Mouse (Mus musculus): ENCODE data around the gene Tfr2. TPM values are rescaled to one million over a fixed set of nuclear protein-coding genes. Genes with fewer than 3 reads are reported as not detected.

The Tfr2 gene
- polyA plus RNA-seq, 1 experiment, result 0.69 TPM

DNA sequence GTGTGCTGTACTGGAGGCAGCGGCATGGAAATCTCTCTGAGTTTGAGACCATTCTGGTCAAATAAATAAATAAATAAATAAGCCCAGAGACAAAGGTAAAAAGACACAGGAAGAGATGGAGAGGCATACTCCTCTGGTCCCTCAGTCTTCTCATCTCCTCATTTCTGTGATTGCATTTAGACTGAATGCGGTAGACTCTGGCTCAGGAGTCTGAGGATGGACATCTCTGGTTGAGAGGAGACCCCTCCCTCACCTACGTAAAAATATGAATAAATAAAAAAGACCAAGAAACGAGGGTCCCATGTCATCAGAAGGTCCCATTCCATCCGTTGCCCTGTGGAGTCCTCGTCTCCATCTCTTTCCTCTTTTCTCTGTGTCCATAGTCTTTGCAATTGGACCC lies 16.6 kb upstream of the Tfr2 start:
- H3K4me1 ChIP-seq (ENCODE audit: control insufficient read depth, insufficient read depth, low read length), result no peaks in the 10 kb centered on the region
- WGBS, result 22% methylated on average over 6 of the region's 6 CpGs
- DNase-seq, result no peak
- no peak overlapping the region for H3K4me3 ChIP-seq (replicated peaks; ENCODE audit: extremely low read depth, low read depth, low read length)
- no peak for TF ChIP-seq POLR2A (IDR thresholded peaks at IDR 0.05; ENCODE audit: borderline replicate concordance, extremely low read depth, low read depth, low read length)
- TF ChIP-seq CTCF (IDR thresholded peaks at IDR 0.05; ENCODE audit: insufficient read depth, low read length), result no peak

DNA sequence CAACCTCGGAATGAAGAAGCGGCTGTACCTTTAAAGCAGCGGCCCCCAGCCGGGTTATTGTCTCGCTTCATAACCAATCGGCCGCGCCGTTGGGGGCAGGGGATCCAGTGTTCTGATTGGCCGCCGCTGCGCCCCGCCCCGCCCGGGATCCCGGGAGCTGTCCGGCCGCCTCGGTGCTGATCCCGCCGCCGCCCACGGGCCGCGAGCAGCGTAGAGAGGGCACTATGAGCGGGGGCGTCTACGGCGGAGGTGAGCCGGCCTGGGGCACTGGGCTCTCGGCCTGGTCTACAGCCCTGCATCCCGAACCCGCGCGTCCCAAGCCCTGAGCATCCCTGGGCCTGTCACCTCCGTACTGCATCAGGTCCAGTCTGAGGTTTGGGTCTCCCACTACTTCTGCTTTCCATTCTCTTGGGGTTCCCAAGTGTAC lies 16.2 kb upstream of the Tfr2 start, which contains the start of gene Actl6b:
Gene Actl6b (plus strand): TSS at position 107 of the 427 bp plus-strand sequence.
- Histone ChIP-seq H3K4me3 (replicated peaks; ENCODE audit: extremely low read depth, low read depth, low read length) (no peak within 1 kb of the TSS), H3K4me1 (ENCODE audit: control insufficient read depth, insufficient read depth, low read length) (no peaks in the 10 kb centered on the region)
- peak; percentile 47 for DNase-seq
- TF ChIP-seq CTCF (IDR thresholded peaks at IDR 0.05; ENCODE audit: insufficient read depth, low read length) (no peak), POLR2A (IDR thresholded peaks at IDR 0.05; ENCODE audit: borderline replicate concordance, extremely low read depth, low read depth, low read length) (no peak)
- 1% methylated on average over 37 of the region's 37 CpGs for WGBS

DNA sequence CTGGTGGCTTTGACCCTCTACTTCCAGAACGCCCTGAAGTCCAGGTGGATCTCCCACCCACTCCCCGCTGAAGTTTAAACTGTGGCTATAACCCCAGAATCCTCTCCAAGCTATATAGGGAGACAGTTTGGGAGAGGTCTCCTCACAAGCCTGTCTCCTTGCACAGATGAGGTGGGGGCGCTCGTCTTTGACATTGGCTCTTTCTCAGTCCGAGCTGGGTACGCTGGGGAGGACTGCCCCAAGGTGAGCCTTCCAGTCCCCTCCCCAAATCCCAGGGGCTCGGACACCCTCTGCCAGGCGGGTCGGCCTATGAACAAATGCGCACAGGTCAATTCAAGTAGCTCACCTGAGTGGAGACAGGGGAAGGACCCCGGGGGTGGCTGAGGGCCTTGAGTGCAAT lies 15.7 kb upstream of the Tfr2 start:
- Histone ChIP-seq H3K4me3 (replicated peaks; ENCODE audit: extremely low read depth, low read depth, low read length) (no peak overlapping the region), H3K4me1 (ENCODE audit: control insufficient read depth, insufficient read depth, low read length) (no peaks in the 10 kb centered on the region)
- no peak for DNase-seq
- TF ChIP-seq POLR2A (IDR thresholded peaks at IDR 0.05; ENCODE audit: borderline replicate concordance, extremely low read depth, low read depth, low read length) (no peak), CTCF (IDR thresholded peaks at IDR 0.05; ENCODE audit: insufficient read depth, low read length) (no peak)
- WGBS, result 41% methylated on average over 11 of the region's 11 CpGs

DNA sequence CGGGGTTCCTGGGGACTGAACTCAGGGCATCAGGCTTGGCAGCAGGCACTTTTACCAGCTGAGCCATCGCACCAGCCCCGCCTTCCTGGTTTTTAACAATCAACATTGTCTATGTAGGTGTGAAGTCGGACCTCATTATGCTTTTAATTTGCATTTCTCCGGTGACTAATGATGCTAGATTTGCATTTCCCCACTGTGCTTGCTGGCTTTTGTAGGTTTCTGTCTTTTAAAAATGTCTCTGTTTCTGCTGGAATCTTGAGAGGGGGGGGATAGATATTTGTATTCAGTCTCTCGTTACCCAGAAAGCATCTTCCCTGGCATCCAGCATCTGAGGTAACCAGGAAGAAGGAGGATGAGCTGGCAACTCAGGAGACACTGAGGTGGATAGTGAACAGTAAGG lies 8.1 kb upstream of the Tfr2 start:
- Histone ChIP-seq H3K4me1 (ENCODE audit: control insufficient read depth, insufficient read depth, low read length) (no peaks in the 10 kb centered on the region), H3K4me3 (replicated peaks; ENCODE audit: extremely low read depth, low read depth, low read length) (no peak overlapping the region)
- no peak for DNase-seq
- TF ChIP-seq CTCF (IDR thresholded peaks at IDR 0.05; ENCODE audit: insufficient read depth, low read length) (no peak), POLR2A (IDR thresholded peaks at IDR 0.05; ENCODE audit: borderline replicate concordance, extremely low read depth, low read depth, low read length) (no peak)
- 63% methylated on average over 6 of the region's 6 CpGs for WGBS

DNA sequence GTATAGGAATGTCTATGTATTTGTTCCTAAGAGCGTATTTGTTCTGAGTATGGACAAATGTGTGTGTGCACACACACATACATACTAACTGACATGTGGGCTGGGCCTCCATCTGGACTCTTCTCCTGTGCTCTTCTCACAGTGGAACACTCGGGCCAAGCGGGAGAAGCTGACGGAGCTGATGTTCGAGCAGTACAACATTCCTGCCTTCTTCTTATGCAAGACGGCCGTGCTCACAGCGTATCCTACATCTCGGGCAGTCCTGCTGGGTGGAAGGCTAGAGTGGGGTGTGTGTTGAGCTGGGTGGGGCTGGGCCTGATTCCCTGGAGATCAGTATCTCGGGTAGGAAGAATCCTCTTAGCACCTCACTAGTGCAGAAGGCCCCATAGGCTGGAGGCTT lies 6.7 kb upstream of the Tfr2 start:
- TF ChIP-seq CTCF (IDR thresholded peaks at IDR 0.05; ENCODE audit: insufficient read depth, low read length), result no peak
- TF ChIP-seq POLR2A (IDR thresholded peaks at IDR 0.05; ENCODE audit: borderline replicate concordance, extremely low read depth, low read depth, low read length), result no peak
- Histone ChIP-seq H3K4me1 (ENCODE audit: control insufficient read depth, insufficient read depth, low read length) (no peaks in the 10 kb centered on the region), H3K4me3 (replicated peaks; ENCODE audit: extremely low read depth, low read depth, low read length) (no peak overlapping the region)
- 63% methylated on average over 10 of the region's 10 CpGs for WGBS
- DNase-seq, result no peak

DNA sequence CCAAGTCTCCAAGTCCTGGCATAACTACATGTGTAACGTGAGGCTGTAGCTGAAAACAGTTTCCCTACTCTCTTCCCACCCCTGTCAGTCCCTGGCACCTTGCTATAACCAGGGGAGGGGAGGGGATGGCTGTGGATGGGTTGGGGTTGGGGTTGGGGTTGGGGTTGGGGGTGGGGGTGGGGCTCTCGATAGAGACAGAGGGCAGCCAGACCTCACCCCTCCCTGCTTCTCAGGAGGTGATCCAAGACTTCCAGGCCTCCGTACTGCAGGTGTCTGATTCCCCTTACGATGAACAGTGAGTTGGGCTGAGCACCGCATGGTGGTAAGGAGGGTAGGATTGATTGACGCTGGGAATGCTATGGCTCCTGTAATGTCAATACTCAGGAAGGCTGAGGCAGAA lies 3.9 kb upstream of the Tfr2 start:
- 65% methylated on average over 6 of the region's 6 CpGs for WGBS
- TF ChIP-seq POLR2A (IDR thresholded peaks at IDR 0.05; ENCODE audit: borderline replicate concordance, extremely low read depth, low read depth, low read length) (no peak), CTCF (IDR thresholded peaks at IDR 0.05; ENCODE audit: insufficient read depth, low read length) (no peak)
- DNase-seq, result no peak
- Histone ChIP-seq H3K4me1 (ENCODE audit: control insufficient read depth, insufficient read depth, low read length) (no peaks in the 10 kb centered on the region), H3K4me3 (replicated peaks; ENCODE audit: extremely low read depth, low read depth, low read length) (no peak overlapping the region)

DNA sequence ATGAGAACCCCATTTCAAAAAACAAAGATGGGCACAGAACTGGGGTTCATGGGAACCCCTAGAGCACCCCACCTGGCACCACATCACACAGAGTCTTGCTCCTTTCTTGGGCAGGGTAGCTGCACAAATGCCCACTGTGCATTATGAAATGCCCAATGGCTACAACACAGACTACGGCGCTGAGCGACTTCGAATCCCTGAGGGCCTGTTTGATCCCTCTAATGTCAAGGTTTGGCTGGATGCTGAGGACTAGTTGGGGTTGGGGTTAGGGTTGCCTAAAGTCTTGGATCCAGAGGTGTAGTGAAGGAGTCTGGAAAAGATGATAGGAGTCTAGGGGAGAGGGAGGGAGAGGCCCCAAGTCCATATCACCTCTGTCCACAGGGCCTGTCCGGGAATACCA lies 3.2 kb upstream of the Tfr2 start:
- TF ChIP-seq POLR2A (IDR thresholded peaks at IDR 0.05; ENCODE audit: borderline replicate concordance, extremely low read depth, low read depth, low read length) (no peak), CTCF (IDR thresholded peaks at IDR 0.05; ENCODE audit: insufficient read depth, low read length) (no peak)
- DNase-seq, result no peak
- Histone ChIP-seq H3K4me3 (replicated peaks; ENCODE audit: extremely low read depth, low read depth, low read length) (no peak overlapping the region), H3K4me1 (ENCODE audit: control insufficient read depth, insufficient read depth, low read length) (no peaks in the 10 kb centered on the region)
- WGBS, result 90% methylated on average over 5 of the region's 5 CpGs

DNA sequence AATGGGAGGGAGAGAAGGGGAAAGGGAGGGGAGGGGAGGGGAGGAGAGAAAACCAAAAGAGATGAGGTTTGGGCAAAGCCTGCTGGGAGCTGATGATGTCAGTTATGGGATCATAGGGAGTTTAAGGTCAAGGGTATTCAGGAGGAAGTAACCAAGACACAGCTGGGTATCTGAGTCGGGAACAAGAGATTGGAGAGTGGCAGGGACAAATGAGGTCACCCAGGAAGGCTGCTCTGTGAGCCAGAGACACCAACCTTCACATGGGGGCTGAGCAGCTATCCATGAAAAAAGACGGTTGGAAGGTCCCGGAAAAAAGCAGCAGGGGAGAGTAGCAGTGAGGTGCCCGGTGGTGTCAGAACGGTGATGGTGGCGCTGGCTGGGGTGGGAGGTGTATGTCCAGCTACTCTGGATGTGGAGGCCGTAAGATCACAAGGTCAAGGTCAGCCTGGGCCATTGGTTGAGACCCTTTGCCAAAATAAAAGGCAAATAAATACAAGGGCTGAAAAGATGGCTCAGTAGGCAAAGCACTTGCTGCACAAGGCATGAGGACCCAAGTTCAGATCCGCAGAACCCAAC lies 1.3 kb upstream of the Tfr2 start:
- WGBS, result 75% methylated on average over 8 of the region's 8 CpGs
- no peak for TF ChIP-seq POLR2A (IDR thresholded peaks at IDR 0.05; ENCODE audit: borderline replicate concordance, extremely low read depth, low read depth, low read length)
- TF ChIP-seq CTCF (IDR thresholded peaks at IDR 0.05; ENCODE audit: insufficient read depth, low read length), result no peak
- H3K4me3 ChIP-seq (replicated peaks; ENCODE audit: extremely low read depth, low read depth, low read length), result no peak overlapping the region

DNA sequence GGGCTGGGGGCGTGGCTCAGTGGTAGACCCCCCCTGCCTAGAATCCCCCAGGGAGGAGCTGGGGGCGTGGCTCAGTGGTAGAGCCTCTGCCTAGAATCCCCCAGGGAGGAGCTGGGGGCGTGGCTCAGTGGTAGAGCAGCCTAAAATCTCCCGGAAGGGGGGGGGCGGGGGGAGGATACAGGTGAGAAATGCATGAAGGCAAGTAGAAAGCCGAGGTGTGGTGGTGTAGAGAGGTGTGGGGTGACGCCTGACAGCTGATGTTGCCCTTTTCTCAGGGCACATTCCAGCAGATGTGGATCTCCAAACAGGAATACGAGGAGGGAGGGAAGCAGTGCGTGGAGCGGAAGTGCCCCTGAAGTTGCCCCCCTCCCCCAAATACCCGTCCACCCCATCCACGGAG lies 609 bp upstream of the Tfr2 start:
- TF ChIP-seq CTCF (IDR thresholded peaks at IDR 0.05; ENCODE audit: insufficient read depth, low read length) (no peak), POLR2A (IDR thresholded peaks at IDR 0.05; ENCODE audit: borderline replicate concordance, extremely low read depth, low read depth, low read length) (no peak)
- WGBS, result 51% methylated on average over 12 of the region's 12 CpGs
- no peak for DNase-seq
- no peak overlapping the region for H3K4me3 ChIP-seq (replicated peaks; ENCODE audit: extremely low read depth, low read depth, low read length)
- H3K4me1 ChIP-seq (ENCODE audit: control insufficient read depth, insufficient read depth, low read length), result no peaks in the 10 kb centered on the region

More for the DNA sequence above, 1.3 kb upstream of the Tfr2 start:
- no peak for DNase-seq
- no peaks in the 10 kb centered on the region for H3K4me1 ChIP-seq (ENCODE audit: control insufficient read depth, insufficient read depth, low read length)

DNA sequence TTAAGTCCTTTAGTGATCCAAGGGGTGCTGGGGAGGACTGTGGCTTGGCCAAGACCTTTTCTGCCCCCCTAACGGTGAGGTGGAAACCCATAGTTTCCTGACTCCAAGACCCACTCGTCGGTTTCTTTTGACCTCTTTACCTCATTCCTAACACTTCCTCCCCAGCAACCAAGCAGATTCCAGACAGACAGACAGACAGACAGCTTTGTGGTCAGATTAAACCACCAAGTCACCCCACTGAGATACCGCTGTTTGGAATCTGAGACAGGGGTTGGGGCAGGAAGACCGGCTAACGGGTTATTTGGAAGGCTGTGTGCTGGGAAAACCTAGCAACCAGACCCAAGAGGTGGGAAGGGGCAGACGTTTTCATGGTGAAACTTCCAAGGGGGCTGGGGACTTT lies 541 bp downstream of the Tfr2 start:
- DNase-seq, result no peak
- TF ChIP-seq POLR2A (IDR thresholded peaks at IDR 0.05; ENCODE audit: borderline replicate concordance, extremely low read depth, low read depth, low read length), result no peak
- no peak for TF ChIP-seq CTCF (IDR thresholded peaks at IDR 0.05; ENCODE audit: insufficient read depth, low read length)
- 34% methylated on average over 7 of the region's 7 CpGs for WGBS
- H3K4me3 ChIP-seq (replicated peaks; ENCODE audit: extremely low read depth, low read depth, low read length), result no peak overlapping the region
- H3K4me1 ChIP-seq (ENCODE audit: control insufficient read depth, insufficient read depth, low read length), result peaks cover 2% of the 10 kb centered on the region; the same call in 1 of the 2 replicates

Data from lung, adult 2 months (tissue).